Mouse (Mus musculus) brain, embryonic 14.5 days (tissue): Measurements from ENCODE around the gene Grap. TPM values are rescaled to one million over a fixed set of nuclear protein-coding genes. Genes with fewer than 3 reads are reported as not detected.

Source experiments
- DNase-seq: peaks from one replicate; pipeline ENCODE4 v3.0.0-alpha.2; 2011; ENCODE audit warnings: low read depth
- CTCF ChIP-seq: fragments of 200-500 bp; IDR thresholded peaks from 2 replicates; pipeline ENCODE4 v1.5.1; 2012; ENCODE audit warnings: inconsistent platforms, mild to moderate bottlenecking, moderate library complexity, borderline replicate concordance; ENCODE audit not compliant: insufficient read depth, insufficient read length; ENCODE audit errors: extremely low read depth
- POLR2A ChIP-seq: fragments of 200-500 bp; IDR thresholded peaks from 2 replicates; pipeline ENCODE4 v1.6.1; 2012; ENCODE audit warnings: mild to moderate bottlenecking, inconsistent platforms, borderline replicate concordance; ENCODE audit not compliant: poor library complexity, insufficient read depth, insufficient read length, severe bottlenecking; ENCODE audit errors: extremely low read depth
- polyA plus RNA-seq: library from polyadenylated mRNA; depleted of rRNA; stranded (reverse); fragments of >200 nt; gene quantifications from 2 replicates; pipeline ENCODE4 v1.2.3, GENCODE M21; 2012; rRNA removed

Gene Grap
- polyA plus RNA-seq: 4.5 and 6.0 TPM in 2 replicates

- DNase-seq: no peak
- TF ChIP-seq POLR2A (no peak), CTCF (no peak)
Observed at GRCm38 (mm10) chr11:61652686-61653447, at the start of gene Grap. Grap (plus strand) TSS chr11:61653265.

- TF ChIP-seq POLR2A (no peak), CTCF (no peak)
- no peak for DNase-seq
Observed at GRCm38 (mm10) chr11:61608072-61608471, 45.0 kb upstream of the Grap start.

GRCm38 (mm10) chr11:61611197-61611596 lies 41.9 kb upstream of the Grap start:
- no peak for DNase-seq
- TF ChIP-seq CTCF: no peak
- TF ChIP-seq POLR2A: no peak

GRCm38 (mm10) chr11:61612116-61612635 lies 40.9 kb upstream of the Grap start:
- DNase-seq: peak; percentile 31
- TF ChIP-seq CTCF (no peak), POLR2A (no peak)

GRCm38 (mm10) chr11:61614401-61614800 lies 38.7 kb upstream of the Grap start:
- TF ChIP-seq CTCF: no peak
- no peak for TF ChIP-seq POLR2A
- no peak for DNase-seq

GRCm38 (mm10) chr11:61615686-61616522 lies 37.2 kb upstream of the Grap start:
- DNase-seq: no peak

GRCm38 (mm10) chr11:61616523-61617292 lies 36.4 kb upstream of the Grap start:
- no peak for DNase-seq
- TF ChIP-seq POLR2A (no peak), CTCF (no peak)

More at GRCm38 (mm10) chr11:61615686-61616522, 37.2 kb upstream of the Grap start:
- no peak for TF ChIP-seq POLR2A
- no peak for TF ChIP-seq CTCF

- DNase-seq: no peak
- no peak for TF ChIP-seq CTCF
- TF ChIP-seq POLR2A: no peak
Observed at GRCm38 (mm10) chr11:61617293-61617975, 35.6 kb upstream of the Grap start.

- TF ChIP-seq CTCF (no peak), POLR2A (no peak)
- DNase-seq: no peak
Observed at GRCm38 (mm10) chr11:61618131-61618530, 34.9 kb upstream of the Grap start.

- no peak for TF ChIP-seq CTCF
- TF ChIP-seq POLR2A: no peak
Observed at GRCm38 (mm10) chr11:61618571-61618970, 34.5 kb upstream of the Grap start.

More at GRCm38 (mm10) chr11:61618571-61618970, 34.5 kb upstream of the Grap start:
- DNase-seq: no peak
